Mouse (Mus musculus): ENCODE measurements at regions not wholly inside any gene's neighbourhood (a gene's known extent, or its start where the extent isn't known, plus 50 kb on each side); places are given as distances from the start of the nearest gene placed in this dataset.

DNA sequence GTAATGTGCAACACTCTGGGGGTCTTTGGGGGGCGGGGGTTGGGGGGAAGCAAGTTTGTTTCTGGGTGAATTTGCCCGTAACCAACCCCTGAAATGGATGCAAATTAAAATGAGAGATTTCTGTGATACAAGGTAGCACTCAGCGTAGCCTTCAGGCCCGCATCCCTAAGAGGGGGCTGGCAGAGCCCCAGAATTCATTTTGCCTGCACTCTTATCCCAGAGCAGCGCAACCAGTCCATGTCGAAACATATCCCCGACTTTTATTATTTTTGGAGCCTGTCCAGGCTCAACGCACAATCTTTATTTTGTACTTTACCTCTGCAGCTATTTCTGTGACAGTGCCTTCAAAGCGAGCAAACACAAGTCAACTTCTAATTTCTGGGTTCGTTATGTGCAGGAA is 109.8 kb upstream of the Ptbp2 start:
- no peak for TF ChIP-seq POLR2A (IDR thresholded peaks at IDR 0.05; ENCODE audit: insufficient read length, low read depth)
- no peak for TF ChIP-seq TCF12 (IDR thresholded peaks at IDR 0.05; ENCODE audit: insufficient read depth, poor library complexity, severe bottlenecking)
- no peak for TF ChIP-seq MYOD1 (IDR thresholded peaks at IDR 0.05; ENCODE audit: control insufficient read depth in 1 of 3, insufficient read length in 2 of 3, low read depth in 2 of 3)
- TF ChIP-seq MAX (IDR thresholded peaks at IDR 0.05; ENCODE audit: low read depth): no peak
- TF ChIP-seq MYOG (IDR thresholded peaks at IDR 0.05; ENCODE audit: control insufficient read depth in 1 of 3, insufficient read depth in 1 of 3, insufficient read length in 2 of 3, low read depth in 2 of 3): no peak
